Mouse (Mus musculus): Measurements from ENCODE around the gene Faap24.

Gene Faap24

GRCm38 (mm10) chr7:35396542-35397168 lies at the start of gene Faap24, which contains the start of gene Cep89:
Gene Faap24 (minus strand): TSS chr7:35396836.
Gene Cep89 (plus strand): TSS chr7:35397035.
- peak; percentile 99 for DNase-seq (ENCODE audit: low read depth, low spot score)

GRCm38 (mm10) chr7:35435266-35435665 lies 38.6 kb upstream of the Faap24 start:
- DNase-seq (ENCODE audit: low read depth, low spot score), result no peak

- DNase-seq (ENCODE audit: low read depth, low spot score), result no peak
Measured at GRCm38 (mm10) chr7:35428146-35428545, 31.5 kb upstream of the Faap24 start.

GRCm38 (mm10) chr7:35423071-35423470 lies 26.4 kb upstream of the Faap24 start:
- DNase-seq (ENCODE audit: low read depth, low spot score), result no peak

GRCm38 (mm10) chr7:35416654-35416948 lies 20.0 kb upstream of the Faap24 start:
- no peak for DNase-seq (ENCODE audit: low read depth, low spot score)

- no peak for DNase-seq (ENCODE audit: low read depth, low spot score)
Measured at GRCm38 (mm10) chr7:35415801-35416653, 19.4 kb upstream of the Faap24 start.

- DNase-seq (ENCODE audit: low read depth, low spot score), result no peak
Measured at GRCm38 (mm10) chr7:35415226-35415625, 18.6 kb upstream of the Faap24 start.

- no peak for DNase-seq (ENCODE audit: low read depth, low spot score)
Measured at GRCm38 (mm10) chr7:35401169-35401568, 4.5 kb upstream of the Faap24 start.

- no peak for DNase-seq (ENCODE audit: low read depth, low spot score)
Measured at GRCm38 (mm10) chr7:35395734-35396456, 741 bp downstream of the Faap24 start.

- no peak for DNase-seq (ENCODE audit: low read depth, low spot score)
Measured at GRCm38 (mm10) chr7:35392935-35393334, 3.7 kb downstream of the Faap24 start.

GRCm38 (mm10) chr7:35388694-35389093 lies 7.9 kb downstream of the Faap24 start:
- DNase-seq (ENCODE audit: low read depth, low spot score), result no peak

GRCm38 (mm10) chr7:35386525-35386952 lies 10.1 kb downstream of the Faap24 start:
- DNase-seq (ENCODE audit: low read depth, low spot score), result no peak

GRCm38 (mm10) chr7:35382706-35383353 lies 13.8 kb downstream of the Faap24 start:
- no peak for DNase-seq (ENCODE audit: low read depth, low spot score)

GRCm38 (mm10) chr7:35381861-35382260 lies 14.8 kb downstream of the Faap24 start:
- DNase-seq (ENCODE audit: low read depth, low spot score), result no peak

- no peak for DNase-seq (ENCODE audit: low read depth, low spot score)
Measured at GRCm38 (mm10) chr7:35380351-35380750, 16.3 kb downstream of the Faap24 start.

GRCm38 (mm10) chr7:35379492-35380119 lies 17.0 kb downstream of the Faap24 start:
- DNase-seq (ENCODE audit: low read depth, low spot score), result no peak

GRCm38 (mm10) chr7:35376623-35377022 lies 20.0 kb downstream of the Faap24 start:
- DNase-seq (ENCODE audit: low read depth, low spot score), result no peak

- no peak for DNase-seq (ENCODE audit: low read depth, low spot score)
Measured at GRCm38 (mm10) chr7:35374265-35374664, 22.4 kb downstream of the Faap24 start.

GRCm38 (mm10) chr7:35373146-35373989 lies 23.3 kb downstream of the Faap24 start:
- DNase-seq (ENCODE audit: low read depth, low spot score), result no peak

- DNase-seq (ENCODE audit: low read depth, low spot score), result no peak
Measured at GRCm38 (mm10) chr7:35372483-35373017, 24.1 kb downstream of the Faap24 start.
